Mouse (Mus musculus): ENCODE measurements around the gene Parp12.

The Parp12 gene

DNA sequence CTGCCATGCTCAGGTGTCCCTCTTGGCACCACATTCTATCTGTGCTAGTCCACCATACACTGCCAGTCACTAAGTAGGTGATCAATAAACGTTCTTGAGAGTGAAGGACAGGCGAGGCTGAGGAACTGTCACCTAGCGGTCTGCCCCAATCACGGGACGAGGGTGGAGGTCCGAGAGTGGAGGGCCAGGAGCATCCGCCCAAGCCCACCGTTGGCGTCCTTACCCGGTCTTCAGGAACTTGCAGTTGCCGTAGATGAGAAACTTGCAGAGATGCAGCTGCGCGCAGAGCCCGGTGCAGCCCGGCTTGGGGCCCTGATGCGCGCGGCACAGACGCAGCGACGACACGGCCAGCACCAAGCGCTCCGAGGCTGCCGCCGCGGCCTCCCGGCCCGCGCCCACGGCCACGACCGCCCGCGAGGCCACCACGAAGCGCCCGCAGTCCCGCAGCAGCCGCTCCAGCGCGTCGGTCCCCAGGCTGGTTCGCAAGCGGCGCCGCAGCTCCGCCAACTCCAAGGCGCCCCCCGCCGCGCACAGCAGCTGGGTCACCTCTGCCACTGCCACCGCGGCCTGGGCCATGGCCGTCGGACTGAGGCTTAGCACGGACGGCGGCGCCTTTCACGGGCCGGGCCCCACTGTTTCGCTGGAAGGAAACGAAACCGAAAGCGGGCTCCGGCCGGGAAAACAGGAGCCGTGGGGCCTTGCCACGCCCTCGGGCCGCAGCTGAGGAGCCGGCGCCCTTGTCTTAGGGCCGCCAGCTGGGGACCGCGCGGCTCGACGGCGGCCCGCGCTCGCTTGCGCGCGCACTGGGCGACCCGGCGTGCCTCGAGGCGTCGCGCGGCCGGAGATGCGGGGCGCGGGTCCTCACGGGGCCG, at the start of gene Parp12:
TSS of gene Parp12 (minus strand) at position 766 of the 872 bp plus-strand sequence.
- DNase-seq (ENCODE audit: low spot score) = peak; percentile 84

DNA sequence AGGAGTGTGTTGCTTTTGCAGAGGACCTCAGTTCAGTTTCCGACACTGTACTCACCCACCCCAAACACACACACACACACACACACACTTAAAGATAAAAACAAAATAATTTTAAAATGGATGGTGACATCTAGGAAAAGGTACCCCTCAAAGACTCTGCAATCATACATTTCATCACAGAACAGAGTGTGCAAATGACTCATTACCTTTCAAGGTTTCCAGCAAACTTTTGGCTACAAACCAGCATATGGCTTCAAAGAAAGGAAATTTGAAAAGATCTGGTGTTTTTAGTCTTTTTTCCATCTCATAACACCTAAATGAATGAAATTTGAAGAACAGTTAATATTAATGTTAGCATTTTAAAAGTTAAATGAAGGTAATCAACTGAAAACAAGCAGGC, 46.7 kb upstream of the Parp12 start:
- DNase-seq (ENCODE audit: low spot score) = no peak

DNA sequence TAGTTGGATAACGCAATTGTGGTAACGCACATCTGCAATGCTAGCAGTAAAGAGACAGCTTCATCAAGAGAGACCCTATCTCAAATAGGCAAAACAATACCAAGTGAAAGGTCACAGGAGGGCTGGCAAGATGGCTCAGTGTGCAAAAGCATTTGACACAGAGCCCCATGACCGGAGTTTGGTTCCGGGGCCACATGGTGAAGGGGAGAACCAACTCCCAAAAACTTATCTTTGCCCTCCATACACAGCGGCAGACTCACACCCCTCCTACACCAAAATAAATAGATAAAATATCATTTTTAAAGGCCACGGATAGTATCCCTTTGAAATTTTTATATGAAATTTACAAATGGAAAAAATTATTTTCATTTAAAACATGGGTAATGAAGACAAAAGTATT, 43.8 kb upstream of the Parp12 start:
- DNase-seq (ENCODE audit: low spot score) = no peak

DNA sequence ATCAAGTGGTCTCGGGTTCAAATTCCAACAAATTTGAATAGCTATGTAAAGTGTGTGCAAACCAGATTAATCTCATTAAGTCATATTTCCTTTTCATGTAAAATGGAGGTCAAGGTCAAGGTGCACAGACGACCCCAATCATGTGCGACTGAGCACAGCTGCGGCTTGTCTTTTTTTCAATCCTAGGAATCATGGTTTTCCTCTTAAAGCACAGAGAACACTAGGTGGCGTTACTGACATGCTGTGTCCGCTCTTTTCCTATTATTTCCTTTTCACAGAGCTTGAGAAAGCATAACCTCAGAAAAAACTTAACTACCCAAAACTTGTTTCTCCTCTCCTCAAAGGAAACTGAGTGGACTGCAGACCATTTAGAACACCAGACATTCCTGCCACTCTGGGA, 27.9 kb upstream of the Parp12 start:
- no peak for DNase-seq (ENCODE audit: low spot score)

DNA sequence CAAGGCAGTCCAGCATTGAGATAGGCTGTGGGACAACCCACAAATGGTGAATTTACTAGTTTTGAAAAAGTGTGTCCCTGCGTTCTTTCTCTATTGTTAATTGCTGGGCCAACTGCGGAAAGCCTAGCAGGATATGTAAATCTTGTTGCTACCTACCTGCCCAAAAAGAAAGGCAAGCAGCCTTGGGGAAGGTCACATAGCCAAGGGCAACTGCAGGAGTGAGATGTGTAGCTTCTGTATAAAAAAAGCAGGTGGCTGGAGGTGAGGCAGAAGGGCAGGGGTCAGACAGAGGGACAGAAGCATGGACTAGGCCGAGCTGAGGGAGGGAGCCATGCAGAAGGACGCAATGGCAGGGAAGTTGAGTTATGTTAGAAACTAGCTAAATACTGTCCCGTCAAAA, 14.4 kb upstream of the Parp12 start:
- DNase-seq (ENCODE audit: low spot score) = no peak

DNA sequence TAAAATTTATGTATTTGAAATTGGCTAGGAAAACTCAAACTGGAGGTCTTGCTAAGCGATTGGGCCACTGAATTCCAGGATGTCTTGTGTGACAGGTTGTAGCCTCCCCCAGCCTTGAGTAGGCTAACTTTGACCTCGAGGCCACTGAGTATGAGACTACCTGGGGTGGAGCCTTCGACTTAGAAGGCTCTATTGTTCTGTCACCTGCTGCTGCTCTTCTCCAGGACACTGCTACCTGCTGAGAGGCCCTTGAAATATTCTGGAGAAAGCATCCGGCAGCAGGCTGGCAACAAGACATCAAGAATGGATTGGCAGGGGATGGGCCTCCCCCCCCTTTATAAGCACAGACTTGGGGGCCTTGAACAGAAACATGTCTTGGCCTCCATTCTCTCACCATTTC, 13.3 kb upstream of the Parp12 start:
- no peak for DNase-seq (ENCODE audit: low spot score)

DNA sequence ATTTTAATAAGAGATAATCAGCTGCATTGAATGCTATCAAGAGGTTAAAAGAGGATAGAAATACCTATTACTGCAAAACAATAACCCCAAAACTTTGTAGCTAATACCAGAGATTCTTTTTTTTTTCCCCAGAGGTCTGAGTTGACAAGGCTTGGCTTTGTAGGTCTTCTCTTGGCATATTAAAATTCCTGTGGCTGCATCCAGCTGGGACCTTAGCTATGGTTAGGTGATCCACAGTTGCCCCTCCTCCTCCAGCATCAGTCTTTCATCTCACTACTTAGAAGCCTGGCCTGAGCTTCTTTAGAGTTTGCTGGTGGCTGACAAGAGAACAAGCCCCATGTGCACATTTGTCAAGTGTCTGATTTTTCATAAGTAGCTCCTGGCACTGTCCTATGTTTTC, 6.6 kb upstream of the Parp12 start:
- no peak for DNase-seq (ENCODE audit: low spot score)

DNA sequence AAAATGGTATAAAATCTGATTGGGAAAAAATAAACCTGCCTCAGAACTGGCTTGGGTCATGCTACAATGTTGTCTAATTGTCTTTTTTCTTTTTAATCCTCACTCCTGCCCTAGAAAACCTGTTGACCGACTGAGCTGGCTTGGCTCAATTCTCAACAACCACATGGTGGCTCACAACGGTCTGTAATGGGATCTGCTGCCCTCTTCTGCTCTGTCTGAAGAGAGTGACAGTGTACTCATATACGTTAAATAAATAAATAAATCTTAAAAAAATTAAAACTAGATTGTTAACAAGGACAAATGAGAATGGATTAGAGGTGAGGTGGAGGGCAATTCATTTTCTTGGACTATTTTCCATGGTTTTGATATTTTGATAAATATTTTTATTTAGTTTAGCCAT, 2.5 kb upstream of the Parp12 start:
- no peak for DNase-seq (ENCODE audit: low spot score)

DNA sequence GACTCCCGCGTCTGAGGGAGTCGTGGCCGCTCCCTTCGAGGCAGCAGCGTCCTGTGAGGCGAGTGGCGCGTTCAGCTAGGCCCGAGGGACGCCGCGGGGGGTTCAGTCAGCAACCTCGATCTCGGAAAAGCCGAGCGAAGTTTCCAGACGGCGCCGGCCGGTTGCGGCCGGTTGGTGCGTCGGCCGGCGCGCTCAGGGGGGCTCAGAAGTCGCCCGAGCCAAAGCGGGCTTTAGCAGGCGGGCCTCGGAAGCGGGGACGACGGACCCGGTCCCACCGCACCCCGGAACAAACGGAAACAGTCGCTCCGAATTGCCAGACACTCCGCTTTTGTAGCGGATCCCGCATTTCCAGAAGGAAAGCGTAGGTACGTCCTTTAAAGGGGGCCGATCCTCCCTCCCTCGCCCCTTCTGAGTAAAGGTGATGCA, 320 bp upstream of the Parp12 start:
- DNase-seq (ENCODE audit: low spot score) = peak; percentile 78

DNA sequence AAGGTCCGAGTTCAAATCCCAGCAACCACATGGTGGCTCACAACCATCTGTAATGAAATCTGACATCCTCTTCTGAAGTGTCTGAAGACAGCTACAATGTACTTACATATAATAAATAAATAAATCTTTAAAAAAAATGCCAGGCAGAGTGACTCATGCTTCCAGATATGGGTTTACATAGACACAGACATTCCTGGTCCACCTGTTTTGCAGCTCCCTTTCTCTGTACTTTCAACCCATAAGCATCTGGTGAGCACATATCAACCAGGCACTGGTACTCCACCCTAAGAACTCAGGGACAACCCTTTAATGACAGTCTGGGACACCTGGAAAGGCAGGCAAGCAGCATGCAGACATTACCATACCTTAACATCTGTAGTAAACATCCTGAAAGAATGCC, 2.7 kb downstream of the Parp12 start:
- DNase-seq (ENCODE audit: low spot score) = no peak

DNA sequence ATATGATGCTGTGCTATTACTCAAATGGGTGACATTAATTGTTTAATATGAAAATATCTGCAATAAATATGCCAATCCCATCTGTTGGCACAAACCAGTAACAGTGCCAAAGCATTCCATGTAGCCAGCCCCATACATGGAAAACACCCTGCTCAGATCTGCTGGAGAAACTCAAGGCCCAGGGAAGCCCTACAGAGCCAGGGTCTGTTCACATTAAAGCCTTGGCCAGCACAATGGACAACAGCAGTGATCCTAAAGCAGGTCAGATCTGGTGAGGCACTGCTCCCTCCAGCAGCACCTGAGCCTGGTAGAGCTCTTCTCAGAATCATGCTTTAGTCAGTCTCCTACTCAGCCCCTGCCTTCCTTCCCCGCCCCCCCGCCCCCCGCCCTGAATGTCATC, 5.0 kb downstream of the Parp12 start:
- DNase-seq (ENCODE audit: low spot score) = no peak

DNA sequence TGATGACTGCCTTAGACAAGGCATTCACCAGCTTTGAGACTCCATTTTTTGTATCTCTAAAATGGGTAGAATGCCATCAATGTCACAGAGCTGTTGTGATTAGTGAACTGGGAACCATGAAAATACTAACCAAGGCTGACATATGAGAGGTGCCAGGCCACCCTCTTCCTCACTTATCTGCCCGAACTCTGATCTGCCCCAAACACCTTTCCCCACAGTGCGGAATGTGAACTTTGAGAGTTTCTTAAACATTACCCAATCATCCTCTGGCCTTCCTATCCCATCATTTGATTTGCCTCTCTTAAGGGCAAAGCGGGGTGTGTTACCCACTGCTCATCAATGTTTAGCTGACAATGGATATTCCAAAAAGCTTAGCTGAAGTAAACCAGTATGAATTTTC, 5.4 kb downstream of the Parp12 start:
- no peak for DNase-seq (ENCODE audit: low spot score)

DNA sequence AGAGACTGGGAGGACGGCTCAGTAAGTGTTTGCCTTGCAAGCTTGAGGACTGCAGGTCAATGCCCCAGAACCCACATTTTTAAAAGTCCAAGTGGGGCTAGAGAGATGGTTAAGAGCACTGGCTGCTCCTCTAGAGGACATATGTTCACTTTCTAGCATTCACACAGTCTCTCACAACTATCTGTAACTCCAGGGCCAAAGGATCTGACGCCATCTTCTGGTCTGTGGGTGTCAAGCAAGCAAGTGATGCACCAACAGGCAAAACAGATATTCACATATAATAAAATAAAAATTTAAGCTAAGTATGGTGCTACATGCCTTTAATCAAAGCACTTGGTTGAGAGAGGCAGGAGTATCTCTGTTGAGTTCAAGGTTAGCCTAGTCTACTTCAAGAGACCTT, 11.3 kb downstream of the Parp12 start:
- no peak for DNase-seq (ENCODE audit: low spot score)

DNA sequence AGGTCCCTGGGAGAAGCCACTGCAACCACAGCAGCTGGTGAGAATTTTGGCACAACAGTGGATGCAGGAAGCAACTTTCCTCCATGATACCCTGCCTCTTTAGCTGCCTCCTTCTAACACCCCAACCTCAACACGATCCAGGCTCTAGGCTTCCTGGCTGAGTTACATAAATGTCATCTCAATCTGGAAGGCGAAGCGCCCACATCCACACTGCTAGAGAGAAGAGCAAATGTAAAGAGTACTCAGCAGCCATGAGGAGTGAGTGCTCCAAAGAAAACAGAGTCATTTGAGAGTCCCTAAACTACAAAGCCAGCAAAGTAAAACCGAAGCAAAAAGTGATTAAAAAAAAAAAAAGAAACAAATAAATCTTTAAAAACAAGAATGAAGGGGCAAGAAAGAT, 13.5 kb downstream of the Parp12 start:
- DNase-seq (ENCODE audit: low spot score) = no peak

DNA sequence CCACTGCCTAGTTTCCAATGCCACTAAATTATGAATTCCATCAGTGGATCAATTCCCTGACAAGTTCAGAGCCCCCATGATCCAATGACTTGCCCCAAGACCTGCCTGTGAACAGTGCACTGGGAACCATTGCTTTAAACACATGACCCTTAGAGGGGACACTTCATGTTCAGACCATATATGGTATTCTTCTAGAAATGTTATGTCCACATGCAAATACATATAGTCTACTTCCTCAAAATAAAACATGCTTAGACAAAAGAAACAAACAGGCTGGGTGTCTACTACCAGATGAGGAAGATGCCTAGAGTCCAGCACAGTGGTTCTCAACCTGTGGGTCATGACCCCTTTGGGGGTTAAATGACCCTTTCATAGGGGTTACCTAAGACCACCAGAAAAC, 41.7 kb downstream of the Parp12 start:
- no peak for DNase-seq (ENCODE audit: low spot score)

DNA sequence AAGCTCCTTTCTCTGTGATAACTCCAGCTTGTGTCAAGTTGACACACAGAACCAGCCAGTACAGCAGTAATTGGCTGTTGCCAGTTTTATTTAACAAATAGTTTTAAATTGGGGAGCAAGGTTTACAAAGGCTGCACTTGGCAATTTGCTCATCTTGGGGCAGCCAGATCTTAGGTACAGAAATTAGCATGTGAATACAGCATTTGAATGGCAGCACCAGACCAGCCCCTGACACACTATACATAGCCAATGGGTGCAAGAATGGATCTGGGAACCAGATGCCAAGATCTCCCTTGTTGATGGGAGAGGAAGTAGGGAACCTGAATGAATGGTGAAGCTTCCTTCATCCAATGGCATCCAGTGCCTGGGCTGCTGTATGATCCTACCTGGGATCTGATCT, 44.0 kb downstream of the Parp12 start:
- no peak for DNase-seq (ENCODE audit: low spot score)

DNA sequence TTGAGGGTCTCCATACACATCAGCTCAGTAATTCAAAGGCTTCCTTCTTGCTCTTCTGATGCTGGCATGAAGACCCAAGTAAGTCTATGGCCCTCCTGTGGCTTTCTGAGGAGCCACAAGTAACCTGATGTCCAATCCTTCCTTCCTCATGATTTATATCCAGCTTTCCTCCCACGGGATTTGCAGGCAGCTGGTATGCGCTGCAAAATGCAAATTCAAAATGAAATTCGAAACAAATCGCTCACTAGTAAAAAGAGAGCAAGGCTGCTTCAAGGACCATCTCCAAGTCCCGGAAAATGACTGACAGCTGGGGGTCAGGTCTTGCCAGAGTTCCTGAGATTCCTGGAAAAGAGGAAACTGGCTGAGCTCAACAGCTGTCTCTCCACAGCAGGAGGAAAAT, 45.5 kb downstream of the Parp12 start:
- DNase-seq (ENCODE audit: low spot score) = no peak

DNA sequence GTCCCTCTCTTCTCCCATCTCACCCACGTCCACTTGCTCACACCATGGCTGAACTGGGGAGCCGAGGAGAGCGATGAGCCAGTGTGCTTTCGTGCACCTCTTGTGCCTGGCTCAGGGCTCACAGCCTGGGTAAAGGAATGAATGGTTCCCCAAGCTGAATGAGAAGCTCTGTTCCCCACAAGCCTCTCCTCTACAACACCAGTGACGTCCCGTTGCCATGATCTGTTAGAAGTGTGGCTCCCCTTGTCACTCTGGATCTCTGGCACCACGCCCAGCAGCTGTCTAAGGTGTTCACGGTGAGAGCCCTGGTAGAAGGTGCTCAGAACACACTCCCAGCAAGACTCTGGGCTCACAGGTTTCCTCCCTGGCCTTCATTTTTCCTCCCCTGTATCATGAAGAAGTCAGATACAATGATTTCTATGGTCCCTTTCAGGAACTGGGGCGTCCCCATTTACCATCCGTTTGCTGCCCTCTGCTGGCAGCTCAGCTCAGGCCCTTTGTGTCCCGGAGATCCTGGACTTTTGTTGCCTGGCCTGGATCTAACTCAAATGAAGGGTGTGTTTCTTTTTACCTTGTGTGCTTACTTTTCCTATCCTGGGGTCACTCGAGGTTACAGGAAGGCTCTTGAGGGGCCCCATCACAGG, 51.1 kb downstream of the Parp12 start:
- peak; percentile 91 for DNase-seq (ENCODE audit: low spot score)

DNA sequence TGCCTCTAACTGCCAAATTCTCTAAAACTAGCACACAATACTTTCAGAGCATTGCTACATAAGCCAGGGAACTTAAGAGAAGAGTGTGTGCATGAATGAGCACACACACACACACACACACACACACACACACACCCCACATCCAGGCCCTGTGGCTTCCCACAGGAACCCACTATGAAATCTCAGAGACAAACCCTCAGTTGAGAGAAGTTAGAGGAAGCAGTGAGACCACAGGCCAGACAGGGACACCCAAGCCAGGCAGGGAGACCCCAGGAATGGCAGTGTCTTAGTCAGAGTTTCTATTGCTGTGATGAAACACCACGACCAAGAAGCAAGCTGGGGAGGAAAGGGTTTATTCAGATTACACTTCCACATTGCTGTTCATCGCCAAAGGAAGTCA, 54.6 kb downstream of the Parp12 start:
- no peak for DNase-seq (ENCODE audit: low spot score)

DNA sequence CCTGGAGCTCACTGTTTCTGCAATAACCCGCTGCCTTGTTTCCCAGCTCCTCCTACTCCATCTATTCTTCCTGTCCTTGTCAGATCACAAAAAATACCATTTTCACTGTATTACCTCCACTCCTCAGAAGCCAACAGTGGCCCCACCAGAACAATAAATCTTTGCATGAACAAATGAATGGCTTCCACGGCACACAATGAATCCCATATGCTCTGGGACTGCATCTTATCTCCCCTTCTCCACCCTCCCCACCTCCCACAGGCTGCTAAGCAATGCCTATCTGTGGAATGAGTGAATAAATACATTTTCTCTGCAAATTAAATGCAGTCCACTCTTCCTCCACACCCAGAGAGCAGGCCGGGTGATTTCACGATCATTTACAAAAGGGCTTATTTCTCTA, 57.0 kb downstream of the Parp12 start:
- no peak for DNase-seq (ENCODE audit: low spot score)

DNA sequence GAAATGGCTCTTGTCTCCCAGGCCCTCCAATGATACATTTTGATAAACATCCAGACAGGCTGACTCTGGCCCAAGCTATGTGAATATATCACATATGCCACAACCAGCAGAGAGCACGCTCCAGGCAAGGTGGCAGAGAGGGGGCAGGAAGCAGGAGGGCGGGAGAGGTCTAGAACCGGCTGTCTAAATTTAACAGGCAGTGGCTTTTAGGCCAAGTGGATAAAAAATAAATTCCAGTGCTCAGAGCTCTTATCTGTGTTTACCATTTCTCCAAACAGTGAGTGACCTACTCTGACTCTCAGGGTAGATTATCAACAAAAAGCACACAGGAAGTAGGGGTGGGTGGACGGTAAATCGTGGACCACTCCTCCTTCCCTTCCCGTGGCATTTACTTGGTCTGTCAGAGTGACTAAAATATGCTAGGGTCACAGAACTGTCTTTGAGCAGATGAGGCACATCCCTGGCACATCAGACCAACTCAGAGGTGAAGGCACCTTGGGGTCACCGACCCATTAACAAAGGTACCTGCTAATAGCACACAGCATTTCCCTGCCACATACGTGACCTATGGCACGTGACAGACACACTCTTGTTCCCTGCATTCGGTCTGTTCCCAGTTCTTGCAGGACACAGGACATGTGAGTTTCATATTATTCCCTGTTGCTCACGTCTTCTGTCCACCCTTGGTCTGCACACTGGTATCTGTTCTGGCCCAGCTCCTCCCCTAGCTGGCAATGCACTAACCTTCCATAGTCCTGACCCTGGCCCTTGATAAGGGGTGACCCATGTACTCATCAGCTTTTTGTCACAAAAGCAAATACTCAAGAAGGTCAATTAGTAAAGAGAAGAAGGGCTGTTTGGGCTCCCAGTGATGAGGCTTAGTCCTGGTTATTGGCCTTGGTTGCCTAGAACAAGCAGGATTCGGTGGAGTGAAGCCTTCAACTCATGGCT, 58.3 kb downstream of the Parp12 start:
- DNase-seq (ENCODE audit: low spot score) = no peak

DNA sequence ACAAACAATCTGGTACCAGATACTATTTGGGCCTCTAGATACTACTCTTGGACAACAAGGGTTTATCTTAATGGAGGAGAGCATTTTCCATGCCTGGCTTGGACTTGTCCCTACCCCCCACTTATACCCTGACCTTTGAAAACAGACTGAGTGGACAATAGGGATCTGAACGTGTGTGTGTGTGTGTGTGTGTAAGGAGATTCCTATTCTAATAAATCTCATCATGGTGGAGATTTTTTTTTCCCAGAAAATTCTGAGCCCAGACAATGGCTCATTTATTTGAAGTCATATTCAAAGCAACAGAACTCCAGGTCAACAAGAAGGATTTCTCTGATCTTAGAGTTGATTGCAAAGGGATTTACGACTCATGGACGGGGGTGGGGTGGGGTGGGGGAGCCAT, 59.2 kb downstream of the Parp12 start:
- DNase-seq (ENCODE audit: low spot score) = no peak

DNA sequence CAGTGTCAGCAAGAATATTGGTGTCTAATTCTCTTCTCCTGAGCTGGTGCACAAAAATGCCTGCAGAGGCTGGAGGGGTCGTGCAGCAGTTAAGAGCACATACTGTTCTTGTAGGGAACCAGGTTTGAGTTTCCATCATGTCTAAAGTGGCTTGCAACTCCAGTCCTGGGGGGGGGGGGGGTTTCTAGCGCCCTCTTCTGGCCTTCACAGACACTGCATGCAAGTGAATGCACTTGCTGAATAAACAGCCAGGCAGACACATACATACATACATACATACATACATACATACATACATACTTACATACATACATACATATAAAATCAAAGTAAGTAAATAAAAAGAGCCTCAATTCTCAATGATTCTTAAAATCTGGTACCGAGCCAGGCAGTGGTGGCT, 59.8 kb downstream of the Parp12 start:
- no peak for DNase-seq (ENCODE audit: low spot score)
